Mouse (Mus musculus) hindbrain, embryonic 13.5 days (tissue): ENCODE data around the gene Top1. TPM values are rescaled to one million over a fixed set of nuclear protein-coding genes. Genes with fewer than 3 reads are reported as not detected.

Experiments used
- microRNA-seq: library from miRNA; unstranded; fragments of <30 nt; microRNA quantifications from one replicate; pipeline ENCODE4, GENCODE M21; 2016
- polyA plus RNA-seq: library from polyadenylated mRNA; unstranded; fragments of >200 nt; fragmentation: Nextera tagmentation; extraction: Ambion mirVana; gene quantifications from 2 replicates; pipeline ENCODE4 v1.2.1, GENCODE M21; 2015

Top1 gene
- polyA plus RNA-seq, 1 experiment from 2014 or later = 98.4 TPM

Small RNA genes lying within 50 kb of the gene (microRNA-seq; reads per million reads assigned to microRNA genes)
- gene Gm23968 = not detected

Other genes starting within 250 kb of the Top1 start
- 67.9 and 68.8 TPM in 2 replicates for gene Plcg1, start 85.4 kb downstream of the Top1 start, polyA plus RNA-seq
- 16.2 and 16.9 TPM in 2 replicates for gene Zhx3, start 227.1 kb downstream of the Top1 start, polyA plus RNA-seq
- gene Lpin3, start 234.8 kb downstream of the Top1 start, polyA plus RNA-seq = 0.44 and 0.49 TPM in 2 replicates